Mouse (Mus musculus) bone marrow, adult 2 months (tissue): ENCODE measurements at regions not wholly inside any gene's neighbourhood (a gene's known extent, or its start where the extent isn't known, plus 50 kb on each side); places are given as distances from the start of the nearest gene placed in this dataset.

ENCODE experiments used
- CTCF ChIP-seq: fragments of 200-500 bp; IDR thresholded peaks from 2 replicates; pipeline ENCODE4 v1.5.1; 2011; ENCODE audit warnings: low read length, control low read depth; ENCODE audit not compliant: control insufficient read depth, insufficient read depth
- POLR2A ChIP-seq: fragments of 200-500 bp; IDR thresholded peaks from 2 replicates; pipeline ENCODE4 v1.6.1; 2011; ENCODE audit warnings: low read depth, mild to moderate bottlenecking, control low read depth, low read length, borderline replicate concordance; ENCODE audit not compliant: control insufficient read depth

GRCm38 (mm10) chr8:10910244-10910872, 97.9 kb downstream of the Irs2 start:
- no peak for TF ChIP-seq POLR2A
- TF ChIP-seq CTCF: no peak
